Mouse (Mus musculus) E14TG2a.4 (cell line): ENCODE measurements around the gene Ercc6l2.

Source experiments
- CTCF ChIP-seq: conservative IDR thresholded peaks from 2 replicates; pipeline ENCODE4 v1.5.1; 2014; ENCODE audit warnings: low read length
- NANOG ChIP-seq: IDR thresholded peaks from 2 replicates; pipeline ENCODE4 v1.6.1; 2014; ENCODE audit warnings: borderline replicate concordance, low read length, mixed read lengths

- TF ChIP-seq CTCF (no peak), NANOG (no peak)
Observed at GRCm38 (mm10) chr13:63943605-63944004, 128.6 kb downstream of the Ercc6l2 start.
